Mouse (Mus musculus) hindbrain, postnatal 0 days (tissue): Measurements from ENCODE around the gene Utf1. TPM values are rescaled to one million over a fixed set of nuclear protein-coding genes. Genes with fewer than 3 reads are reported as not detected.

ENCODE experiments used
- ATAC-seq: fragments of 200-750 bp; cut with Nextera tagmentation; 2 replicates; pipeline ENCODE4 v1.8.0; 2017; ENCODE audit warnings: mild to moderate bottlenecking, moderate TSS enrichment, moderate library complexity
- DNase-seq: peaks from one replicate; pipeline ENCODE4 v3.0.0-alpha.2; 2015; ENCODE audit warnings: low spot score
- H3K27ac ChIP-seq: fragments of 300-500 bp; sonication (generic); 2 replicates; pipeline ENCODE4 v1.5.1; 2014; ENCODE audit warnings: mild to moderate bottlenecking
- H3K27me3 ChIP-seq: fragments of 300-500 bp; sonication (generic); 2 replicates; pipeline ENCODE4 v1.6.1; 2014; ENCODE audit warnings: low read length, mixed read lengths; ENCODE audit not compliant: insufficient read depth
- H3K36me3 ChIP-seq: fragments of 300-500 bp; sonication (generic); 2 replicates; pipeline ENCODE4 v1.6.1; 2014; ENCODE audit warnings: low read length, mixed read lengths; ENCODE audit not compliant: insufficient read depth
- H3K4me1 ChIP-seq: fragments of 300-500 bp; sonication (generic); 2 replicates; pipeline ENCODE4 v1.6.1; 2014; ENCODE audit warnings: antibody characterized with exemption, low read length, mixed read lengths; ENCODE audit not compliant: insufficient read depth
- H3K4me2 ChIP-seq: fragments of 300-500 bp; sonication (generic); 2 replicates; pipeline ENCODE4 v1.6.1; 2014; ENCODE audit warnings: low read depth, mild to moderate bottlenecking, low read length, moderate library complexity, mixed read lengths
- H3K4me3 ChIP-seq: fragments of 300-500 bp; sonication (generic); 2 replicates; pipeline ENCODE4 v1.5.1; 2014; ENCODE audit warnings: low read length
- H3K9ac ChIP-seq: fragments of 300-500 bp; sonication (generic); replicated peaks from 2 replicates; pipeline ENCODE4 v1.6.1; 2014; ENCODE audit warnings: mild to moderate bottlenecking, low read length, moderate library complexity, mixed read lengths
- H3K9me3 ChIP-seq: fragments of 300-500 bp; sonication (generic); 2 replicates; pipeline ENCODE4 v1.6.1; 2016; ENCODE audit warnings: low read length, mixed read lengths
- CTCF ChIP-seq: IDR thresholded peaks from 2 replicates; pipeline ENCODE4 v1.5.1; 2016; ENCODE audit warnings: antibody characterized with exemption, control low read depth, low read depth
- WGBS: fragments of 180-500 bp; shearing (Covaris S2); extraction: QIAGEN DNeasy Blood & Tissue Kit; methylation state at CpG from one replicate; pipeline ENCODE4 v1.1.7; 2014; 5-methylcytosine and 5-hydroxymethylcytosine counted together
- polyA plus RNA-seq: library from polyadenylated mRNA; unstranded; fragments of >200 nt; fragmentation: Nextera tagmentation; extraction: Ambion mirVana; gene quantifications from 2 replicates; pipeline ENCODE4 v1.2.1, GENCODE M21; 2015
- total RNA-seq: library from RNA; depleted of rRNA; stranded (reverse); fragments of >200 nt; gene quantifications from 2 replicates; pipeline ENCODE4 v1.2.3, GENCODE M21; 2014

Utf1 gene
- total and polyA plus RNA-seq, 2 experiments from 2014 or later = not detected

GRCm38 (mm10) chr7:139957437-139957836, 13.8 kb downstream of the Utf1 start:
- ATAC-seq = no peak
- 68% methylated on average over 11 of the region's 11 CpGs for WGBS
- no peak for DNase-seq
- TF ChIP-seq CTCF = no peak
- H3K4me2 ChIP-seq = no peak overlapping the region
- H3K9me3 ChIP-seq = no peaks in the 10 kb centered on the region
- no peaks in the 10 kb centered on the region for H3K4me1 ChIP-seq
- H3K27ac ChIP-seq = no peak overlapping the region
- H3K9ac ChIP-seq = no peak overlapping the region
- peaks cover under 1% of the 10 kb centered on the region; the same call in 1 of the 2 replicates for H3K27me3 ChIP-seq
- H3K4me3 ChIP-seq = no peak overlapping the region
- no peaks in the 10 kb centered on the region for H3K36me3 ChIP-seq

- H3K4me1 ChIP-seq = no peaks in the 10 kb centered on the region
- no peak overlapping the region for H3K9ac ChIP-seq
- DNase-seq (peak; percentile 47), ATAC-seq (peak; percentile 50)
- H3K4me3 ChIP-seq = no peak overlapping the region
- H3K36me3 ChIP-seq = no peaks in the 10 kb centered on the region
- no peak overlapping the region for H3K4me2 ChIP-seq
- TF ChIP-seq CTCF = no peak
- WGBS = 17% methylated on average over 11 of the region's 11 CpGs
- no peaks in the 10 kb centered on the region for H3K9me3 ChIP-seq
- no peak overlapping the region for H3K27ac ChIP-seq
- H3K27me3 ChIP-seq = no peaks in the 10 kb centered on the region
Observed at GRCm38 (mm10) chr7:139957958-139958357, 14.4 kb downstream of the Utf1 start.

GRCm38 (mm10) chr7:139961141-139961540, 17.6 kb downstream of the Utf1 start:
- no peak for ATAC-seq
- H3K9me3 ChIP-seq = no peaks in the 10 kb centered on the region
- 89% methylated on average over 10 of the region's 10 CpGs for WGBS
- H3K4me2 ChIP-seq = no peak overlapping the region
- TF ChIP-seq CTCF = no peak
- H3K9ac ChIP-seq = no peak overlapping the region
- no peak for DNase-seq
- H3K4me3 ChIP-seq = no peak overlapping the region
- no peaks in the 10 kb centered on the region for H3K36me3 ChIP-seq
- no peak overlapping the region for H3K27ac ChIP-seq
- H3K4me1 ChIP-seq = no peaks in the 10 kb centered on the region
- no peaks in the 10 kb centered on the region for H3K27me3 ChIP-seq

- Histone ChIP-seq H3K9me3 (no peaks in the 10 kb centered on the region), H3K36me3 (no peaks in the 10 kb centered on the region), H3K4me1 (no peaks in the 10 kb centered on the region), H3K4me3 (no peak overlapping the region), H3K9ac (no peak overlapping the region), H3K4me2 (no peak overlapping the region), H3K27me3 (no peaks in the 10 kb centered on the region), H3K27ac (no peak overlapping the region)
- TF ChIP-seq CTCF = no peak
- DNase-seq = no peak
- no peak for ATAC-seq
- 58% methylated on average over 4 of the region's 4 CpGs for WGBS
Observed at GRCm38 (mm10) chr7:139963814-139964213, 20.2 kb downstream of the Utf1 start.

DNA sequence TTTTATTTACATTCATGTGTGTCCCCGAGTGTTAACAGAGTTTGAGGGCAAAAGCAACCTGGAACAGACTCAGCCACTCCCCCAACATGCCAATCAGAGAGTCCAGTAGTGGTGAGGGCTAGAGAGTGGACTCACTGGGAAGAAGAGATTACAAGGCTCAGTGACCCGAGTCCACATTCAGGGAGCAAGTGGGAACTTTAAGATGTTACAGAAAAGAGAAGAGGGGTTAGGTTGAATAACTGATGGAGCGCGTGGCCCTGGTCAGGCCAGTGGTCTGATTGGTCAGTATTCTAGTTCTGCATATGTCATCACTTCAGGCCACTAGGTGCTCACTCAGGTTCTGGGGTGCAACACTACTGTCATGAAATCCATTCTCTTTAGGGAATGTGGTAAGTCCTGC, 23.6 kb downstream of the Utf1 start:
- no peaks in the 10 kb centered on the region for H3K36me3 ChIP-seq
- H3K4me1 ChIP-seq = no peaks in the 10 kb centered on the region
- H3K27me3 ChIP-seq = no peaks in the 10 kb centered on the region
- no peak overlapping the region for H3K27ac ChIP-seq
- H3K9me3 ChIP-seq = no peaks in the 10 kb centered on the region
- no peak overlapping the region for H3K4me3 ChIP-seq
- DNase-seq (no peak), ATAC-seq (no peak)
- 17% methylated on average over 4 of the region's 4 CpGs for WGBS
- H3K9ac ChIP-seq = no peak overlapping the region
- no peak for TF ChIP-seq CTCF
- no peak overlapping the region for H3K4me2 ChIP-seq

DNA sequence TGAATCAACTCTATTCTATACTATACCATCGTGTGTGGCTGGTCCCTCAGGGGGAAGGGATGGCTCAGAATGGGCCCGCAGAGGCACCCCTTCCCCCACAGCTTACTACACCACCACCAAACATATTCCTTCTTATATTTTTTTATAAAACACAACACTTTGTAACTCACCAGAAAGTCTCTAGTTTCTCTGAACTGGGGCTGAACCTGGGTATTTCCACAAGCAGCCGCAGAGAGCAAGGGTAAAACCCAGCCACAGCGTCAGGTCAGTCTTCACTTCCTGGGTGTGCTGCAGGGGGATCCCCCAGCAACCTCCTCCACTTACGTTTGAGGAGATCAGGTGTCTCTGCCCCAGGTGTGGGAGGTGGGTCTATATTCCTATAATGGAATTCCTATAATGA, 24.8 kb downstream of the Utf1 start:
- no peak overlapping the region for H3K9ac ChIP-seq
- ATAC-seq = no peak
- no peak for TF ChIP-seq CTCF

GRCm38 (mm10) chr7:139969348-139970130, 25.9 kb downstream of the Utf1 start:
- no peak overlapping the region for H3K4me3 ChIP-seq
- no peak overlapping the region for H3K27ac ChIP-seq
- H3K9me3 ChIP-seq = no peaks in the 10 kb centered on the region
- no peak overlapping the region for H3K4me2 ChIP-seq
- WGBS = 35% methylated on average over 10 of the region's 10 CpGs
- peak; percentile 90 for TF ChIP-seq CTCF
- H3K27me3 ChIP-seq = no peaks in the 10 kb centered on the region
- no peak overlapping the region for H3K9ac ChIP-seq
- no peaks in the 10 kb centered on the region for H3K4me1 ChIP-seq
- ATAC-seq (peak; percentile 57; the same call in 1 of the 2 replicates), DNase-seq (peak; percentile 90)
- no peaks in the 10 kb centered on the region for H3K36me3 ChIP-seq

More for the DNA sequence above, 24.8 kb downstream of the Utf1 start:
- DNase-seq = no peak
- Histone ChIP-seq H3K36me3 (no peaks in the 10 kb centered on the region), H3K27ac (no peak overlapping the region), H3K4me1 (no peaks in the 10 kb centered on the region), H3K4me2 (no peak overlapping the region), H3K27me3 (no peaks in the 10 kb centered on the region), H3K9me3 (no peaks in the 10 kb centered on the region), H3K4me3 (no peak overlapping the region)
- WGBS = 52% methylated on average over 5 of the region's 5 CpGs
